Mouse (Mus musculus) hindbrain, embryonic 13.5 days (tissue): ENCODE measurements at regions not wholly inside any gene's neighbourhood (a gene's known extent, or its start where the extent isn't known, plus 50 kb on each side); places are given as distances from the start of the nearest gene placed in this dataset.
A peak's percentile ranks its signal among the peaks of the same experiment; 100 is the strongest.
"Not testable (repeated sequence)": the region's sequence is repeated elsewhere in the genome, so short reads cannot be mapped to it uniquely, and the experiment has no call there.

ENCODE experiments used
- ATAC-seq: fragments of 200-750 bp; cut with Nextera tagmentation; 2 replicates; pipeline ENCODE4 v1.8.0; 2017; ENCODE audit warnings: moderate TSS enrichment; ENCODE audit not compliant: low FRiP score
- H3K27ac ChIP-seq: fragments of 300-500 bp; sonication (generic); 2 replicates; pipeline ENCODE4 v1.5.1; 2015; ENCODE audit warnings: inconsistent platforms, mild to moderate bottlenecking, moderate library complexity
- H3K27me3 ChIP-seq: fragments of 300-500 bp; sonication (generic); 2 replicates; pipeline ENCODE4 v1.6.1; 2015; ENCODE audit warnings: mild to moderate bottlenecking, inconsistent platforms
- H3K36me3 ChIP-seq: fragments of 300-500 bp; sonication (generic); 2 replicates; pipeline ENCODE4 v1.6.1; 2015; ENCODE audit warnings: mild to moderate bottlenecking, inconsistent platforms
- H3K4me1 ChIP-seq: fragments of 300-500 bp; sonication (generic); replicated peaks from 2 replicates; pipeline ENCODE4 v1.6.1; 2015; ENCODE audit warnings: inconsistent platforms
- H3K4me2 ChIP-seq: fragments of 300-500 bp; sonication (generic); 2 replicates; pipeline ENCODE4 v1.6.1; 2015; ENCODE audit warnings: inconsistent platforms, mild to moderate bottlenecking, moderate library complexity
- H3K4me3 ChIP-seq: fragments of 300-500 bp; sonication (generic); 2 replicates; pipeline ENCODE4 v1.5.1; 2015; ENCODE audit warnings: mild to moderate bottlenecking, inconsistent platforms
- H3K9ac ChIP-seq: fragments of 300-500 bp; sonication (generic); 2 replicates; pipeline ENCODE4 v1.6.1; 2015; ENCODE audit warnings: mild to moderate bottlenecking, inconsistent platforms
- H3K9me3 ChIP-seq: fragments of 300-500 bp; sonication (generic); 2 replicates; pipeline ENCODE4 v1.6.1; 2016; ENCODE audit warnings: inconsistent platforms
- WGBS: fragments of 180-500 bp; shearing (Covaris S2); methylation state at CpG from one replicate; pipeline ENCODE4 v1.1.7; 2015; 5-methylcytosine and 5-hydroxymethylcytosine counted together

GRCm38 (mm10) chr4:71506911-71507310 is 250.9 kb downstream of the Gm11232 start:
- no peak for ATAC-seq
- no peaks in the 10 kb centered on the region for H3K9me3 ChIP-seq
- H3K36me3 ChIP-seq, result no peaks in the 10 kb centered on the region
- no peak overlapping the region for H3K4me3 ChIP-seq
- no peak overlapping the region for H3K9ac ChIP-seq
- no peaks in the 10 kb centered on the region for H3K27me3 ChIP-seq
- H3K27ac ChIP-seq, result no peak overlapping the region
- no peaks in the 10 kb centered on the region for H3K4me1 ChIP-seq
- H3K4me2 ChIP-seq, result no peak overlapping the region

GRCm38 (mm10) chr4:71489788-71490187 is 268.0 kb downstream of the Gm11232 start:
- Histone ChIP-seq H3K9me3 (no peaks in the 10 kb centered on the region), H3K27ac (no peak overlapping the region), H3K4me2 (no peak overlapping the region), H3K4me3 (no peak overlapping the region), H3K9ac (no peak overlapping the region), H3K4me1 (peaks cover 13% of the 10 kb centered on the region), H3K27me3 (0 out of 2 replicates have a peak, but pooled peaks cover 8% of the 10 kb centered on the region), H3K36me3 (no peaks in the 10 kb centered on the region)
- no peak for ATAC-seq
- 91% methylated on average over 2 of the region's 2 CpGs for WGBS

GRCm38 (mm10) chr4:71488663-71489161 is 269.1 kb downstream of the Gm11232 start:
- peaks cover 19% of the 10 kb centered on the region for H3K4me1 ChIP-seq
- H3K27me3 ChIP-seq, result 0 out of 2 replicates have a peak, but pooled peaks cover 8% of the 10 kb centered on the region
- no peak overlapping the region for H3K4me2 ChIP-seq
- no peaks in the 10 kb centered on the region for H3K9me3 ChIP-seq
- no peak for ATAC-seq
- WGBS, result 7% methylated on average over 2 of the region's 2 CpGs
- H3K36me3 ChIP-seq, result no peaks in the 10 kb centered on the region
- no peak overlapping the region for H3K4me3 ChIP-seq
- H3K27ac ChIP-seq, result no peak overlapping the region
- H3K9ac ChIP-seq, result no peak overlapping the region

- WGBS, result 89% methylated on average over 9 of the region's 9 CpGs
- ATAC-seq, result no peak
Observed at GRCm38 (mm10) chr4:71488059-71488458, 269.7 kb downstream of the Gm11232 start.

GRCm38 (mm10) chr4:71480960-71481359 is 276.8 kb downstream of the Gm11232 start:
- no peak overlapping the region for H3K9ac ChIP-seq
- no peak overlapping the region for H3K4me3 ChIP-seq
- no peaks in the 10 kb centered on the region for H3K36me3 ChIP-seq
- H3K4me1 ChIP-seq, result peaks cover 27% of the 10 kb centered on the region
- 81% methylated on average over 2 of the region's 2 CpGs for WGBS
- peaks cover 28% of the 10 kb centered on the region for H3K27me3 ChIP-seq
- ATAC-seq, result no peak
- no peak overlapping the region for H3K27ac ChIP-seq
- H3K4me2 ChIP-seq, result no peak overlapping the region
- no peaks in the 10 kb centered on the region for H3K9me3 ChIP-seq

More at GRCm38 (mm10) chr4:71488059-71488458, 269.7 kb downstream of the Gm11232 start:
- H3K9me3 ChIP-seq, result no peaks in the 10 kb centered on the region
- H3K36me3 ChIP-seq, result no peaks in the 10 kb centered on the region
- H3K9ac ChIP-seq, result no peak overlapping the region
- peaks cover 26% of the 10 kb centered on the region for H3K4me1 ChIP-seq
- no peak overlapping the region for H3K4me3 ChIP-seq
- no peak overlapping the region for H3K27ac ChIP-seq
- no peak overlapping the region for H3K4me2 ChIP-seq
- H3K27me3 ChIP-seq, result 0 out of 2 replicates have a peak, but pooled peaks cover 8% of the 10 kb centered on the region

- H3K4me2 ChIP-seq, result no peak overlapping the region
- no peaks in the 10 kb centered on the region for H3K4me1 ChIP-seq
- H3K9ac ChIP-seq, result no peak overlapping the region
- no peak for ATAC-seq
- H3K9me3 ChIP-seq, result no peaks in the 10 kb centered on the region
- no peak overlapping the region for H3K4me3 ChIP-seq
- H3K27me3 ChIP-seq, result no peaks in the 10 kb centered on the region
- no peaks in the 10 kb centered on the region for H3K36me3 ChIP-seq
- no peak overlapping the region for H3K27ac ChIP-seq
Observed at GRCm38 (mm10) chr4:71470580-71470979, 287.2 kb downstream of the Gm11232 start.

- ATAC-seq, result peak; percentile 68; the same call in 1 of the 2 replicates
Observed at GRCm38 (mm10) chr4:71454811-71455210, 303.0 kb downstream of the Gm11232 start.

GRCm38 (mm10) chr4:71453499-71453898 is 304.3 kb downstream of the Gm11232 start:
- no peaks in the 10 kb centered on the region for H3K36me3 ChIP-seq
- H3K4me1 ChIP-seq, result no peaks in the 10 kb centered on the region
- no peak overlapping the region for H3K4me2 ChIP-seq
- no peaks in the 10 kb centered on the region for H3K9me3 ChIP-seq
- H3K4me3 ChIP-seq, result no peak overlapping the region
- H3K9ac ChIP-seq, result no peak overlapping the region
- 95% methylated on average over 3 of the region's 3 CpGs for WGBS
- H3K27me3 ChIP-seq, result 0 out of 2 replicates have a peak, but pooled peaks cover 6% of the 10 kb centered on the region
- H3K27ac ChIP-seq, result no peak overlapping the region
- ATAC-seq, result no peak

More at GRCm38 (mm10) chr4:71454811-71455210, 303.0 kb downstream of the Gm11232 start:
- Histone ChIP-seq H3K4me3 (no peak overlapping the region), H3K27me3 (0 out of 2 replicates have a peak, but pooled peaks cover 6% of the 10 kb centered on the region), H3K36me3 (no peaks in the 10 kb centered on the region), H3K4me2 (no peak overlapping the region), H3K9ac (no peak overlapping the region), H3K4me1 (no peaks in the 10 kb centered on the region), H3K27ac (no peak overlapping the region), H3K9me3 (no peaks in the 10 kb centered on the region)
- WGBS, result 47% methylated on average over 3 of the region's 3 CpGs

- H3K36me3 ChIP-seq, result no peaks in the 10 kb centered on the region
- no peaks in the 10 kb centered on the region for H3K27me3 ChIP-seq
- ATAC-seq, result no peak
- 97% methylated on average over 2 of the region's 2 CpGs for WGBS
- H3K9ac ChIP-seq, result no peak overlapping the region
- no peak overlapping the region for H3K27ac ChIP-seq
- no peak overlapping the region for H3K4me2 ChIP-seq
- no peaks in the 10 kb centered on the region for H3K4me1 ChIP-seq
- H3K4me3 ChIP-seq, result no peak overlapping the region
- no peaks in the 10 kb centered on the region for H3K9me3 ChIP-seq
Observed at GRCm38 (mm10) chr4:71446461-71446860, 311.3 kb downstream of the Gm11232 start.

- WGBS, result 96% methylated on average over 3 of the region's 3 CpGs
- Histone ChIP-seq H3K4me1 (no peaks in the 10 kb centered on the region), H3K4me2 (no peak overlapping the region), H3K27ac (no peak overlapping the region), H3K36me3 (no peaks in the 10 kb centered on the region), H3K4me3 (no peak overlapping the region), H3K9ac (no peak overlapping the region), H3K9me3 (no peaks in the 10 kb centered on the region), H3K27me3 (no peaks in the 10 kb centered on the region)
- ATAC-seq, result no peak
Observed at GRCm38 (mm10) chr4:71431245-71431929, 326.4 kb downstream of the Gm11232 start.

- not testable (repeated sequence) for H3K9me3 ChIP-seq, H3K36me3 ChIP-seq, H3K4me3 ChIP-seq, H3K4me2 ChIP-seq, H3K27me3 ChIP-seq, H3K27ac ChIP-seq, H3K4me1 ChIP-seq, ATAC-seq, H3K9ac ChIP-seq
- 89% methylated on average over 7 of the region's 7 CpGs for WGBS
Observed at GRCm38 (mm10) chr4:71422121-71422520, 335.6 kb downstream of the Gm11232 start.

GRCm38 (mm10) chr4:71409867-71410266 is 347.9 kb downstream of the Gm11232 start:
- H3K36me3 ChIP-seq, result no peaks in the 10 kb centered on the region
- H3K4me2 ChIP-seq, result no peak overlapping the region
- no peak for ATAC-seq
- H3K9me3 ChIP-seq, result no peaks in the 10 kb centered on the region
- no peak overlapping the region for H3K27ac ChIP-seq
- no peaks in the 10 kb centered on the region for H3K4me1 ChIP-seq
- no peak overlapping the region for H3K9ac ChIP-seq
- H3K27me3 ChIP-seq, result no peaks in the 10 kb centered on the region
- no peak overlapping the region for H3K4me3 ChIP-seq

- Histone ChIP-seq H3K27me3 (no peaks in the 10 kb centered on the region), H3K36me3 (no peaks in the 10 kb centered on the region), H3K9ac (no peak overlapping the region), H3K4me3 (no peak overlapping the region), H3K9me3 (no peaks in the 10 kb centered on the region), H3K27ac (no peak overlapping the region), H3K4me2 (no peak overlapping the region), H3K4me1 (no peaks in the 10 kb centered on the region)
- WGBS, result 91% methylated on average over 1 of the region's 1 CpGs
- ATAC-seq, result no peak
Observed at GRCm38 (mm10) chr4:71390444-71390843, 367.3 kb downstream of the Gm11232 start.
